Mouse (Mus musculus): ENCODE results near the gene 9030025P20Rik.
"Not testable (repeated sequence)": the region's sequence is repeated elsewhere in the genome, so short reads cannot be mapped to it uniquely, and the experiment has no call there.

9030025P20Rik gene

GRCm38 (mm10) chr17:14978362-14979038 is at the start of gene 9030025P20Rik, which contains the start of gene Gm3417:
Gene 9030025P20Rik (plus strand): TSS chr17:14978468.
Gene Gm3417 (minus strand): TSS chr17:14978790.
- DNase-seq (ENCODE audit: low spot score in 2 of 2): not testable (repeated sequence)

- DNase-seq (ENCODE audit: low spot score in 2 of 2): no peak
These were observed 49.6 kb upstream of the 9030025P20Rik start for GRCm38 (mm10) chr17:14928631-14929030.

- no peak for DNase-seq (ENCODE audit: low spot score in 2 of 2)
These were observed 47.6 kb upstream of the 9030025P20Rik start for GRCm38 (mm10) chr17:14930697-14931096.

DNA sequence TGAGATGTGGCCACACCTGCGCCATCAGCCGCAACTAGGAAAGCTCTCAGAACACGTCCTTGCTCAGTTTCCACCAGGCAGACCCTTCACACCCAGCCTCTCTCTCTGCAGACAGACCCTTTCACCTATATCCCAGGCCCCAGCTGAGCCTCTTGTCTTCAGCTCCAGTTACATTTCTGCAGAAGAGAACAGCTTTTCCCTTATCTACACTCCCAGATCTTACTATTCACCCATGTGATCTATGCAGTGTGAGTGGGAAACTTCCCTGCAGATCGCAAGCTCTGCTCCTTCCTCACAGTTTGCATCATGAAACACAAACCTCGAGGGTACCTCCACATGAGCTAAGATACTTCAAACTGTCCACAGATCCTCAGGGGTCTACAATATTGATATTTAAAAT is 46.8 kb upstream of the 9030025P20Rik start:
- DNase-seq (ENCODE audit: low spot score in 2 of 2): no peak

GRCm38 (mm10) chr17:14935280-14935679 is 43.0 kb upstream of the 9030025P20Rik start:
- not testable (repeated sequence) for DNase-seq (ENCODE audit: low spot score in 2 of 2)

GRCm38 (mm10) chr17:14935841-14936605 is 42.2 kb upstream of the 9030025P20Rik start:
- DNase-seq (ENCODE audit: low spot score in 2 of 2): no peak

DNA sequence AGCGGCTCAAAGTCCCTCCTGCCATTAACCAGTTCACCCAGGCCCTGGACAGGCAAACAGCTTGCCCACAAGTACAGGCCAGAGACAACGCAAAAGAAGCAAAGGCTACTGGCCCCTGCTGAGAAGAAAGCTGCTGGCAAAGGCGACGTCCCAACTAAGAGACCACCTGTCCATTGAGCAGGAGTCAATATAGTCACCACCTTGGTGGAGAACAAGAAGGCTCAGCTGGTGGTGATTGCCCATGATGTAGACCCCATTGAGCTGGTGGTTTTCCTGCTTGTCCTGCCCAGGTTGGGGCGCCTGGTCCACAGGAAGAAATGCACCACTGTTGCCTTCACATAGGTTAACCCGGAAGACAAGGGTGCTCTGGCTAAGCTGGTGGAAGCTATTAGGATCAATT is 36.1 kb upstream of the 9030025P20Rik start:
- not testable (repeated sequence) for DNase-seq (ENCODE audit: low spot score in 2 of 2)

DNA sequence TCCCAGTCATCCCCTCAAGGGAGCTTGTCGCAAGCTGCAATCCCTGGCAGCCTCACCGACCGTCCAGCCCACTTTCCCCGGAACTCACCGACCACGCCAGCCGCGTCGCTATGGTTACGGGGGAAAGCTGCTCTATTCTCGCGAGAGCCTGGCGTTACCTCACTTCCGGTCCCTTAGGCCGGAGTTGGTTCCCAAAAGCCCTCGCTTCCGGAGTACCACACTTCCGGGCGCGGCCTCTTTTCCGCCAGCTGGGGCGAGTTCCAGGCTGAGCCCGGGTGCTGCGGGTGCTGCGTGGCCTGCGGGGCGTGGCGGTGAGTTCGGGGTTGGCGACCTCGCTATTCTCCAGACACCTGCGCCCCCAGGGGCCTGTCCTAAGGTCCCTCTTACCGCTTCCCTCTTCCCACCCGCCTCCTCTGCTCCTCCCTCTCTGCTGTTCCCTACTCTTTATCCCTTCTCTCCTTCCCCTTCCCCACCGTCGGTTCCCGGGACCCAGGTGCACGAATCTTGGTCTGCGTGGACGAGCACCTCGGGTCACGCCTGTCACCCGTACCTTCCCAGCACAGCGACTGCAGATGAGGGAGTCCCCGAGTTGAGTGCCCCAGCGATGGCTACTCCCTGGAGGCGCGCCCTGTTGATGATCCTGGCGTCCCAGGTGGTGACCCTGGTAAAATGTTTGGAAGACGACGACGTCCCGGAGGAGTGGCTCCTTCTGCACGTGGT is 35.1 kb upstream of the 9030025P20Rik start, which contains the start of the genes Wdr27 and 1600012H06Rik:
Gene Wdr27 (minus strand): TSS at position 150 of the 720 bp plus-strand sequence.
Gene 1600012H06Rik (plus strand): TSS at position 176 of the 720 bp plus-strand sequence.
- peak; percentile 93 to 99 for DNase-seq (ENCODE audit: low spot score in 2 of 2)

- DNase-seq (ENCODE audit: low spot score in 2 of 2): no peak
These were observed 34.6 kb upstream of the 9030025P20Rik start for GRCm38 (mm10) chr17:14943729-14944059.

DNA sequence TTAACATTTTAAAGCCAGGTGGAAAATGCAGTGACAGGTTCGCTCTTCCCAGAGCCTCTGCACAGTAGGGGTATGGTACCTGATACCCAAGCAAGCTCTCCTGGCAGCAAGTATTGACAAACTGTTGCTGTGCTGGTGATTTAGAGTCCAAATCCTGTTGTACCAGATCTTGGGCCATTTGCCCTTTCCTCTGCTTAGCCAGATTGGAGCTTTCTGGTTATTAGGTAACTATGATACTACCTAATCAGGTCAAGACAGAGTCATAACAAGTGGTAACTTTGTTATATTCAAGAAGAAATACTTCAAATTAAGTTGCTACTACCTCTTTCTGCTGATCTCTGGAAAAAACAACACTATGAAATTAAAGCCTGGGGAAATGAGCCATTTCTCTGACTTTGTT is 33.7 kb upstream of the 9030025P20Rik start:
- DNase-seq (ENCODE audit: low spot score in 2 of 2): no peak

DNA sequence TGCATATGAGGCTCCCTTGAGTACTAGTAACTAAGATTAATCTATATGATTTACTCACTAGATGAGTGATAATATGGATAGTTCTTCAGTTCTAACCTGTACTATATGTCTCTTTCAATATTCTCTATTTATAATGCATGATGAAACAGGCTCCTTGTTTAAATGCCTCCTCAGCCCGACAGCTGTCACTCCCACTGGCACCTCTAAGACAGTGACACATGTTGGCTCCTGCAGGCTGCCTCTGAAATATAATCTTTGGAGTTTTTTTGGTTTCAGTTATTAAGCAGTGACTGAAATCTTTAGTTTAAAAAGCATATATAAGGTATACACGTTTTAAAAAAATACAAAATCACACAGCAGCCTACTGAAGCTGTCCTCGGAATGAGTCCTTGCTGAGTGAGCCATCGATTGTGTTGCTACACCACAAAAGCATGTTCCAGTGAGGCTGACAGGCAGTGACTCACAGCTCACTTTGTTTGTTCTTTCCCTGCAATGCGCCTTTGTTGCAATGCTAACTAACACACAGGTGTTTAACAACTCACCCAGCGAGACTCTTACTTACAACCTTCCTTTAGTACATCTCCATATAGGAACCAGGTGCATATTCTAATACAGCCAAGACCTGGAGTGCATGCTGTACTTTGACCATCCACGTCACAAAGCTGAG is 29.0 kb upstream of the 9030025P20Rik start:
- no peak for DNase-seq (ENCODE audit: low spot score in 2 of 2)

DNA sequence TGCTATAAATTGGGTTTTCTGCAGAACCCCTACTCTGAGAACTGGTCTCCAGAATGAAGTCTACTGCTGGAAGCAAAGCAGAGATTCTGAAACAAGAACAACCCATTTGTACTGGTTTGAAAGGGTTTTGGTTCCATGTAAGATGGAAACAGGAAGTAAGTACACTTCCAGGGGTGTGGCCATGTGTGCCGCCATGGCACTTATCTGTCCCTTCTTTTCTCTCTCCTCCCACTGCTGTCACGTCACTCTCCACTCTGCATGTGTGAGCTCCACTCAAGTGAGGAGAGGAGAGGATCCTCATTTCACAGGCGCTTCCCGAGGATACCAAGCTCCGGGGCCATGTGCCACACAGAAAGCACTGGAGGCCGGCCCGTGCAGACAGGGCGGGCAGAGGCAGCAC is 24.8 kb upstream of the 9030025P20Rik start:
- no peak for DNase-seq (ENCODE audit: low spot score in 2 of 2)

- no peak for DNase-seq (ENCODE audit: low spot score in 2 of 2)
These were observed 19.5 kb upstream of the 9030025P20Rik start for GRCm38 (mm10) chr17:14958686-14959327.

GRCm38 (mm10) chr17:14959979-14960378 is 18.3 kb upstream of the 9030025P20Rik start:
- peak; percentile 28 to 43 for DNase-seq (ENCODE audit: low spot score in 2 of 2)

DNA sequence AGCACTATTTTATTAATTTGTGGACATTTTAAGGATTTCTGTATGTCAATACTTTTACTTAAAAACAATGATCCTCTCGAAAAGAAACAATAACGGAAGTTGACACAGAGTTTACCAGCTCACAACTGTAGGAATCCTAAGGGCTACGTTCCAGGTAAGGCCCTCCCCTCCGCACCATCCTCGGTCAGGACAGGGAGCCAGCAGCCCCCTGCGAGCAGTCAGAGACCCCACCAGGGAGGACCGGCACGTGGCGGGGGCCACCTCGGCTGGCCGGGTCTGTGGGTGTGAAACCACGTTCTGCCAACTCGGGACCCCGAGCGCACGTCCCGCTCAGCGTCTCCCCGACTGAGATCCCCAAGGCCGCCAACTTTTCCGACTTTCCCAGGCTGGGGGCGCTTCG is 17.7 kb upstream of the 9030025P20Rik start:
- DNase-seq (ENCODE audit: low spot score in 2 of 2): peak; percentile 47 to 70

DNA sequence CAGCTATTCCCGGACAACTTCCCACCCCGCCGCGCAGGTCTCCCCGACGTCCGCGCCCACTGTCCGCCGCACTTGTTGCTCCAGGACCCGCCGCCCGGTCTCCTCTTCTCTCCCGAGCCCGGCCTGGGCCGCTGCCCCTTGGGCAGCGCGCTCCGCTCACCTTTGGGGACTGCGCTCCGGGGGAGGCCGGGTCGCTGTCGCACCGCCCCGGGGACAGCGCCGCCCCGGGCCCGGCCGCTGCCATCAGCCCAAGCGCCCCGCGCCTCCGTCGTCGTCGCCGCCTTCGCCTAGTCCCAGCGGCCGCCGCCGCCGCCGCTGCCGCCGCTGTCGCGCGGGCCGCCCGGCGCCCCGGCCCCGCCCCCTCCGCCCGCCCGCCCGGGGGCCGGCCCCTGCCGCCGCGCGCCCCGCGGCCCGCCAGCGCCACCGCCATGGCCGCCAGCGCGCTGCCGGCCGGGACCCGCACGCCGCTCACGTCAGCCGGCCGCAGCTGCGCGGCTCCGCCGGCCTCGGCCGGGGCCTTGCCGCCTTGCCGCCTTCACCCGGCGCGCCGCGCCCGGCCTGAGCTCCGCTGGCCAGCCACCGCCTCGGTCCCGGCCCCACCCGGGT is 17.2 kb upstream of the 9030025P20Rik start, which contains the start of gene Phf10:
Gene Phf10 (minus strand): TSS at position 323 of the 606 bp plus-strand sequence.
- DNase-seq (ENCODE audit: low spot score in 2 of 2): peak; percentile 58 to 75

DNA sequence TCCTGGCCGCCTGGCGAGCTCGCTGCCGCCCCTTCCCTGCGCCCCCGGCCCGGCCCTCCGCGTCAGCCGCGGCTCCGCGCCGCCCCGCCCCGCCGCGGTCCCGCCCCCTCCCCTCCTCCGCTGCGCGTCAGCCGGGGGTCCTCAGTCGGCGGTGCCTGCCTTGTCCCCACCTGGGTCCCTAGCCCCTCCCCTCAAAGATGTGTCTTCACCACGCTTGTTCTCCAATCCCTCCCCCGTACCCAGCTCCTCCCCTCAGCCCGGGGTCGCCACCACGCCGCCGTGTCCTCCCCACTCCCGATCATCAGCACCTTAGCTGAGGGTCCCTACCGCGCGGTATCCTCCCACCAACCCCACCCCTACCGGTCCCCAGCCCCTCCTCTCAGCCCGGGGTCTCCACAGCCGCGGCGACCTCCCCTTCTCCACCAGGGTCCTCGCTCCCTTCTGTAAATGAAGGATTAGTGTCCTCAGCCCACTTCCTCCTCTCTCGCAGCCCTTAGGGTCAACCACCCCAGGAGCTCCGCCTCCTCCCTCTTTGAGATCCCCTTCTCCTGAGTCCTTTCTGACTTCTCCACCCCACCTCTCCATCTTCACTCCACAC is 16.6 kb upstream of the 9030025P20Rik start:
- not testable (repeated sequence) for DNase-seq (ENCODE audit: low spot score in 2 of 2)

- not testable (repeated sequence) for DNase-seq (ENCODE audit: low spot score in 2 of 2)
These were observed 9.8 kb upstream of the 9030025P20Rik start for GRCm38 (mm10) chr17:14968373-14968913.

- not testable (repeated sequence) for DNase-seq (ENCODE audit: low spot score in 2 of 2)
These were observed 428 bp upstream of the 9030025P20Rik start for GRCm38 (mm10) chr17:14977718-14978361.
